Mouse (Mus musculus): ENCODE data around the gene Ifna7. TPM values are rescaled to one million over a fixed set of nuclear protein-coding genes. Genes with fewer than 3 reads are reported as not detected.

Ifna7 gene
- total RNA-seq, 2 experiments from 2014 or later = not detected

GRCm38 (mm10) chr4:88838828-88839227, 22.8 kb downstream of the Ifna7 start:
- DNase-seq (ENCODE audit: low spot score in 2 of 2) = peak in 1 of 2 experiments; percentile 5

- DNase-seq (ENCODE audit: low spot score in 2 of 2) = no peak
Measured at GRCm38 (mm10) chr4:88840058-88840457, 24.0 kb downstream of the Ifna7 start.

- DNase-seq (ENCODE audit: low spot score in 2 of 2) = no peak
Measured at GRCm38 (mm10) chr4:88841438-88841911, 25.4 kb downstream of the Ifna7 start, which contains the start of gene Ifna4. Gene Ifna4, plus strand, starts transcription at chr4:88841861.

GRCm38 (mm10) chr4:88845334-88845733, 29.3 kb downstream of the Ifna7 start:
- no peak for DNase-seq (ENCODE audit: low spot score in 2 of 2)

- no peak for DNase-seq (ENCODE audit: low spot score in 2 of 2)
Measured at GRCm38 (mm10) chr4:88849698-88850097, 33.7 kb downstream of the Ifna7 start, which contains the start of gene Ifna1. Gene Ifna1, plus strand, starts transcription at chr4:88850087.

- DNase-seq (ENCODE audit: low spot score in 2 of 2) = no peak
Measured at GRCm38 (mm10) chr4:88851026-88851763, 35.2 kb downstream of the Ifna7 start.

GRCm38 (mm10) chr4:88859214-88859613, 43.2 kb downstream of the Ifna7 start:
- DNase-seq (ENCODE audit: low spot score in 2 of 2) = no peak

GRCm38 (mm10) chr4:88863309-88863708, 47.3 kb downstream of the Ifna7 start:
- no peak for DNase-seq (ENCODE audit: low spot score in 2 of 2)

- no peak for DNase-seq (ENCODE audit: low spot score in 2 of 2)
Measured at GRCm38 (mm10) chr4:88864599-88864998, 48.6 kb downstream of the Ifna7 start.

GRCm38 (mm10) chr4:88865011-88865569, 49.1 kb downstream of the Ifna7 start:
- no peak for DNase-seq (ENCODE audit: low spot score in 2 of 2)

Other genes starting within 250 kb of the Ifna7 start
- gene Ifna14, start 244.4 kb upstream of the Ifna7 start, total RNA-seq (2021) = not detected
- gene Ifna9, start 223.8 kb upstream of the Ifna7 start, total RNA-seq (2021) = not detected
- gene Ifna12, start 212.9 kb upstream of the Ifna7 start, total RNA-seq (2021) = not detected
- gene C87499, start 181.8 kb upstream of the Ifna7 start, total RNA-seq (2021) = not detected
- not detected for gene Ifna13, start 171.8 kb upstream of the Ifna7 start, total RNA-seq (2021)
- not detected for gene Ifna16, start 139.3 kb upstream of the Ifna7 start, total RNA-seq (2021)
- gene Ifna2, start 132.3 kb upstream of the Ifna7 start, total RNA-seq (2021) = not detected
- gene Ifnab, start 124.9 kb upstream of the Ifna7 start, total RNA-seq (2021) = not detected
- gene Gm26566, start 94.4 kb upstream of the Ifna7 start, total RNA-seq (2021) = 1 to 10 TPM; 1.1 to 1.6 TPM
- gene Klhl9, start 93.8 kb upstream of the Ifna7 start, total RNA-seq (2021) = 100 to 1,000 TPM; 103 to 111 TPM
- not detected for gene Gm13271, start 61.4 kb upstream of the Ifna7 start, total RNA-seq (2021)
- not detected for gene Gm13283, start 56.1 kb upstream of the Ifna7 start, total RNA-seq (2021)
- not detected for gene Gm13290, start 42.4 kb upstream of the Ifna7 start, total RNA-seq (2021)
- not detected for gene Gm13289, start 39.3 kb upstream of the Ifna7 start, total RNA-seq (2021)
- not detected for gene Gm13272, start 36.4 kb upstream of the Ifna7 start, total RNA-seq (2021)
- not detected for gene Ifnz, start 34.1 kb upstream of the Ifna7 start, total RNA-seq (2021)
- not detected for gene Gm13276, start 30.5 kb upstream of the Ifna7 start, total RNA-seq (2021)
- gene Gm13277, start 27.6 kb upstream of the Ifna7 start, total RNA-seq (2021) = not detected
- not detected for gene Gm13278, start 24.7 kb upstream of the Ifna7 start, total RNA-seq (2021)
- not detected for gene Gm13275, start 21.7 kb upstream of the Ifna7 start, total RNA-seq (2021)
- gene Gm13279, start 18.8 kb upstream of the Ifna7 start, total RNA-seq (2021) = not detected
- gene Gm13285, start 16.6 kb upstream of the Ifna7 start, total RNA-seq (2021) = not detected
- not detected for gene Gm13287, start 13.0 kb upstream of the Ifna7 start, total RNA-seq (2021)
- not detected for gene Gm13288, start 10.7 kb upstream of the Ifna7 start, total RNA-seq (2021)
- not detected for gene Ifna11, start 3.7 kb downstream of the Ifna7 start, total RNA-seq (2021)
- gene Ifna6, start 11.2 kb downstream of the Ifna7 start, total RNA-seq (2021) = not detected
- not detected for gene Ifna5, start 19.3 kb downstream of the Ifna7 start, total RNA-seq (2021)
- not detected for gene Ifna4, start 25.6 kb downstream of the Ifna7 start, total RNA-seq (2021)
- not detected for gene Ifna1, start 33.9 kb downstream of the Ifna7 start, total RNA-seq (2021)
- gene Ifne, start 64.0 kb downstream of the Ifna7 start, total RNA-seq (2021) = not detected

Measured in layer of hippocampus, adult 18-20 months (tissue).